Mouse (Mus musculus): ENCODE data around the gene Tuba1c. TPM values are rescaled to one million over a fixed set of nuclear protein-coding genes. Genes with fewer than 3 reads are reported as not detected.
"Not testable (repeated sequence)": the region's sequence is repeated elsewhere in the genome, so short reads cannot be mapped to it uniquely, and the experiment has no call there.

Gene Tuba1c
- total RNA-seq, 2 experiments from 2014 or later, result 65.4 to 66.8 TPM

- no peak for DNase-seq (ENCODE audit: low spot score in 2 of 2)
Measured at GRCm38 (mm10) chr15:99028874-99029458, 725 bp upstream of the Tuba1c start.

- no peak for DNase-seq (ENCODE audit: low spot score in 2 of 2)
Measured at GRCm38 (mm10) chr15:99030585-99031387, 1.1 kb downstream of the Tuba1c start.

- no peak for DNase-seq (ENCODE audit: low spot score in 2 of 2)
Measured at GRCm38 (mm10) chr15:99031388-99031675, 1.6 kb downstream of the Tuba1c start.

- no peak for DNase-seq (ENCODE audit: low spot score in 2 of 2)
Measured at GRCm38 (mm10) chr15:99032041-99032725, 2.5 kb downstream of the Tuba1c start.

- no peak for DNase-seq (ENCODE audit: low spot score in 2 of 2)
Measured at GRCm38 (mm10) chr15:99032726-99033250, 3.1 kb downstream of the Tuba1c start.

GRCm38 (mm10) chr15:99033498-99034270, 4.0 kb downstream of the Tuba1c start:
- DNase-seq (ENCODE audit: low spot score in 2 of 2), result no peak

GRCm38 (mm10) chr15:99035431-99035830, 5.7 kb downstream of the Tuba1c start:
- DNase-seq (ENCODE audit: low spot score in 2 of 2), result peak in 1 of 2 experiments; percentile 46

- no peak for DNase-seq (ENCODE audit: low spot score in 2 of 2)
Measured at GRCm38 (mm10) chr15:99036249-99036905, 6.7 kb downstream of the Tuba1c start.

GRCm38 (mm10) chr15:99038025-99038424, 8.3 kb downstream of the Tuba1c start:
- no peak for DNase-seq (ENCODE audit: low spot score in 2 of 2)

- no peak for DNase-seq (ENCODE audit: low spot score in 2 of 2)
Measured at GRCm38 (mm10) chr15:99038797-99039196, 9.1 kb downstream of the Tuba1c start.

- no peak for DNase-seq (ENCODE audit: low spot score in 2 of 2)
Measured at GRCm38 (mm10) chr15:99039306-99039705, 9.6 kb downstream of the Tuba1c start.

GRCm38 (mm10) chr15:99039996-99040919, 10.6 kb downstream of the Tuba1c start:
- no peak for DNase-seq (ENCODE audit: low spot score in 2 of 2)

- no peak for DNase-seq (ENCODE audit: low spot score in 2 of 2)
Measured at GRCm38 (mm10) chr15:99040920-99041856, 11.5 kb downstream of the Tuba1c start.

GRCm38 (mm10) chr15:99042334-99042733, 12.6 kb downstream of the Tuba1c start:
- DNase-seq (ENCODE audit: low spot score in 2 of 2), result no peak

- no peak for DNase-seq (ENCODE audit: low spot score in 2 of 2)
Measured at GRCm38 (mm10) chr15:99044854-99045253, 15.2 kb downstream of the Tuba1c start.

- not testable (repeated sequence) for DNase-seq (ENCODE audit: low spot score in 2 of 2)
Measured at GRCm38 (mm10) chr15:99045734-99046133, 16.0 kb downstream of the Tuba1c start.

- DNase-seq (ENCODE audit: low spot score in 2 of 2), result peak; percentile 36 to 52
Measured at GRCm38 (mm10) chr15:99049473-99050253, 20.0 kb downstream of the Tuba1c start.

GRCm38 (mm10) chr15:99053373-99053772, 23.7 kb downstream of the Tuba1c start:
- no peak for DNase-seq (ENCODE audit: low spot score in 2 of 2)
